Mouse (Mus musculus) liver, adult (tissue): ENCODE measurements around the gene Mb21d2.

Source experiments
- GATA4 ChIP-seq: IDR thresholded peaks from 2 replicates; pipeline ENCODE4 v1.6.1; 2014; ENCODE audit warnings: mild to moderate bottlenecking, low read length; ENCODE audit not compliant: insufficient replicate concordance

The Mb21d2 gene

DNA sequence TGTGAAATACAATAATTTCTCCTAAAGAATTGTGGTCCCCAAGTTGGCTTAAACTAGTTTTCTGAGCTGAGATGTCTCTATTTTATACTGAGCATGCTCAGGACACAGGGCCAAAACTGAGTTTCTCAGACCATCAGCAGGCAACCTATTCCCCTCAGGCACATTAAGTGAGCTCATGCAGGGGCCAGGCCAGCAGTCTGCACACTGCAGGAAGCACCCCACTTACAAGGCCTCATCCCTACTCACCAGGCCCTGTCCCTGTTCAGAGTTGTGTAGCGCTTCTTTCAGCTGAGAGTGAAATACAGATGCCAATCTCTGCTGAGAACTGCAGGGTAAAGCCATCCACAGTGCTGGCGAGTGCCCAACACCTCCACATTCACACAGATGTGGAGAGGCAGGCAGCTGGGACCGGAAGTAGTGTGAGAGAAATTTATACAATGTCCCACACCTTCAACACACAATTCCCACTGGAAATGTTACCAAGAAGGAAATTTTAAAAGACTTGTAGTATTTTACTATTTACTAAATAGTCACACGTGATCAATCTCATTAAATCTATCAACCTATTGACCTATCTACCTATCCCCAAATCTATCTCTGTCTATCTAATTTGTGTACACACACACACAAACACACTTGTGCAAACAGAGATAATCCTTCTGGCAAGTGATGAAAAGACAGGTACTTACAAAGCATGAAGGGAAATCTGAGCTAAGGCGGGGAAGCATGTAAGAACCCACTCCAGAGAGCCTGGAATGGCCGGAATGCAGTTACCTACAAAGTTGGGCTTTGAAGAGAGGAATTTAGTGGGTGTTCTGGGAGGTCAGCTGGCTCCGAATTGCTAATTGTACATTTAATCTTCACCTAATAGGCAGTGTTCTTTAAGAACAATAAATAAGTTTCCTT is 22.9 kb downstream of the Mb21d2 start:
- TF ChIP-seq GATA4, result no peak

DNA sequence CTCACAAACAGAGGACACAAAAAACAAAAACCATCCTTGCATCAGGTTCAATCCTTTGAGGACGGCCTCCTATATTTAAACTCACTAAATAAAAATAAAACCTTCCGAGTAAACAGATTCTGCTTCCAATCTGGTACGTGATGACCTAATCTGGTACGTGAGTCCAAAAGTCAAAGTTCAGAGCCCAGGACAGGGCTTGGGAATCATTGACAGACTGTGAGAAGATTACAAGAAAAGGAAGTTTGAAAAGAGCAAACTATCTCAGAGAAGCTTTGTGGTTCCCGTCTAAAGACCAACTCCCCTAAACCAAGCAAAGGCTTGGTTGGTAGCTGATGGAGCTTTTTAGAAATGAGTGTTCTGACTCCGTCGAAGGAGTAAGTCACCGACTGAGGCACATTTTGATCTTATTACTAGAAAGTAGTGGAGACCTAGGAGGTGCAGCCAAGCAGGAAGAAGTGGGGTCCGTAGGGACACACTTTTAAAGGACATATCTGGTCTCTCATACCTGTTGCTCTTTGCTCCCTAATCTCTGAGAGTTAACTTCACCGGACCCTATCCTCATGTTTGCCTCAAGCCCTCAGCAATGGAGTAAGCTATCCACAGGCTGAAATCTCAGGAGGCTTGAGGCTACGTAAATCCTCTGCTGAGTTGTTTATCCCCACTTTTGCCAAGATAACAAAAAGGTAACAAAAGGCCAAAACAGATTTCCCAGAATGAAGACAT is 23.7 kb downstream of the Mb21d2 start:
- no peak; the same call in 1 of the 2 replicates for TF ChIP-seq GATA4

DNA sequence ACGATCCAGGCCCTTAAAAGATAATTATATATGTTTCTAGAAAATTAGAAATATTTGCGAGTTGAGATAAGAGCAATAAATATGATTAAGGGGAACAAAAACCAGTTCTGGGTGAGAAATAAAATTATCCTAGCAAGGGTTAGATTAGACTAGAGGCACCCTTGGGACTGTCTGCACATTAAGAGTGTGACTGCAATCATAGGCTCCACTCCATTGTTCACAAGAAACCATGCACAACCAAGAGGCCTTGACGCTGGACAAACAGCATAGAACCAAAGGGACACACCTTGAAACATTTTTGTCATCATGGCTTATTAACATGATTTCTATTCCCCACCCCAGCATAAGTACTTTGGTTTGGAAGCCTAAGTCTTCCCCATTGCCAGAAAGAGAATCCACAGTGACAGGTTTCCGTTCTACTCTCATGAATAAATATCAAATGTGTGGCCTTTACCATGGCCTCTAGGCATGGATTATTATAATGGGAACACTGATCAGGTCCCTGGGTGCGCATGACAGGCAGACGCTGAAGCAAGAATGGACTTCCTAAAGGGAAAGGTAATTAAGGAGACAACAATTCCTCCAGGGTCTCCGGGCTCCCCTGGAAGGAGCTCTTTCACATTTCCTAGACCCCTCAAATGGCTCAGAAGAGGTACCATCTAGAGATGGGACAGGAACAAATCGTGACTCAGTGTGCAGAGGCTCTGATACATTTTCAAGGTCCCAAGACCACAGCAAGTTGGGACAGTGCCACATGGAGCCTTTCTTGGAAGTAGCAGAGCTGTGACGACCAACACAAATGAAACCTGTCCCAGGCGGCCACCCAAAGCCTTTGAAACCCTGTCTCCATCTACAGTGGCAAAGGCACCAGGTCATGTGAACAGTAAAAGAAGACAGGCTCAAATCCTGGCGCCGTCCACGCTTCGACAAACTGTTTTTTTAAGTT is 26.6 kb downstream of the Mb21d2 start:
- TF ChIP-seq GATA4, result no peak

- no peak for TF ChIP-seq GATA4
These were observed 30.3 kb downstream of the Mb21d2 start for GRCm38 (mm10) chr16:28899161-28899540.

- TF ChIP-seq GATA4, result no peak
These were observed 30.8 kb downstream of the Mb21d2 start for GRCm38 (mm10) chr16:28898509-28899160.

DNA sequence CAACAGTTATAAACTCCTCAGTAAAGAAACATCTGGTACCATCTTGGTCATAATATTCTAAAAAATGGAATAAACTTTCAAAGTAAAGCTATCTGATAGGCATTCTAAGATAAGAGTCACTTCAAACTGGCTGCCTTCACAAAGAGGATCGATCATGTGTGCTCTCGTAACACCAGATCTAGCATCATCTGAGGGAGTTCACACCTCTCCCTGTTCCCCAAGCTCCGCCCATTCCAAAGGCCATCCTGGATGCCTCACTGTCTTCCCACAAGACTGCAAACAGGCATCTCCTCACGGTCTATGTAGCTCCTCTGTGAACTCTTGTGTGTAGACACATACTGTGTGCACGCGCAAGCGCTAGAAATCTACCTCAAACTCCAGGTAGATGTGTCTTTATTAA is 32.9 kb downstream of the Mb21d2 start:
- TF ChIP-seq GATA4, result no peak

- no peak for TF ChIP-seq GATA4
These were observed 34.6 kb downstream of the Mb21d2 start for GRCm38 (mm10) chr16:28894872-28895271.

GRCm38 (mm10) chr16:28893266-28893665 is 36.2 kb downstream of the Mb21d2 start:
- TF ChIP-seq GATA4, result no peak

- peak; percentile 91 for TF ChIP-seq GATA4
These were observed 43.2 kb downstream of the Mb21d2 start for GRCm38 (mm10) chr16:28886201-28886745.

GRCm38 (mm10) chr16:28885474-28885873 is 44.0 kb downstream of the Mb21d2 start:
- TF ChIP-seq GATA4, result no peak

DNA sequence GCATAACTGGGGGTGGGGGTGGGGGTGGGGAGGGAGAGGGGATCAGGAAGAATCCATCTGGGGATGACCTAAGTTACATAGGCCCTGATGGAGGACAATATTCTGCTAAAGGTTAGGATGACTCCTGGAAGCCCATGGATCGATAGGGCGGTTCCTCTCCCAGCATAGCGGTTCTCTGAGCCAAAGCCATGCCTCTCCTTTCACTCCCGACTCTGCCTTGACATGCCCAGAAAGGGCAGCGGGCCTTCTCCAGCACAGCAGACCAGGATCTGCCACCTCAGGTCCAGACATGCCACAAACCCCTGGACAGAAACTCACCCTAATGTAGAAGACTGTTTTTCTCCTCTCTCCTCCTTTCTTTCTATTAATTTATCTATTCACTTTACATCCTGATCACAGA is 44.8 kb downstream of the Mb21d2 start:
- TF ChIP-seq GATA4, result no peak

DNA sequence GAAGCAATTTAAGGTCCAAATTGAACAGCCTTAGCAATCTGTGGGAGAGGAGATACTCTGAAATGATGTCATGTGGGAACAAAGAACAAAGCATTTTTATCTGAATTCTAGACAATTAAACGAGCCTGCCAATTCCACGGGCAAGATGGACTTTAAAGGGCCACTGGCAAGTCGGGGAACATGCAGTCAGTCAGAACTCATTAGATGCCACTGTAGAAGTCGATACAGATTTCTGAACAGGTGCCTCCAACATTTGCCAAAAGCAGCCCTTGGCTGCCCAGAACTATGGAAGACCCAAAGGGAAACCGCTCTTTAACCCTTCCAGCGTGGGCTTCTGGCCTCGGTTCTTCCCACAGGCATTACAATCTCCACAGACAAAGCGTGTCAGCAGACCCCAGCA is 45.8 kb downstream of the Mb21d2 start:
- no peak for TF ChIP-seq GATA4

GRCm38 (mm10) chr16:28882687-28883428 is 46.6 kb downstream of the Mb21d2 start:
- TF ChIP-seq GATA4, result 0 out of 2 replicates have a peak, but pooled peaks have one; percentile 30

GRCm38 (mm10) chr16:28881787-28882186 is 47.7 kb downstream of the Mb21d2 start:
- no peak for TF ChIP-seq GATA4
